Mouse (Mus musculus): ENCODE data around the gene Prps1. TPM values are rescaled to one million over a fixed set of nuclear protein-coding genes. Genes with fewer than 3 reads are reported as not detected.
"Not testable (repeated sequence)": the region's sequence is repeated elsewhere in the genome, so short reads cannot be mapped to it uniquely, and the experiment has no call there.

Prps1 gene
- polyA plus RNA-seq, 1 experiment from 2014 or later = 42.7 TPM

DNA sequence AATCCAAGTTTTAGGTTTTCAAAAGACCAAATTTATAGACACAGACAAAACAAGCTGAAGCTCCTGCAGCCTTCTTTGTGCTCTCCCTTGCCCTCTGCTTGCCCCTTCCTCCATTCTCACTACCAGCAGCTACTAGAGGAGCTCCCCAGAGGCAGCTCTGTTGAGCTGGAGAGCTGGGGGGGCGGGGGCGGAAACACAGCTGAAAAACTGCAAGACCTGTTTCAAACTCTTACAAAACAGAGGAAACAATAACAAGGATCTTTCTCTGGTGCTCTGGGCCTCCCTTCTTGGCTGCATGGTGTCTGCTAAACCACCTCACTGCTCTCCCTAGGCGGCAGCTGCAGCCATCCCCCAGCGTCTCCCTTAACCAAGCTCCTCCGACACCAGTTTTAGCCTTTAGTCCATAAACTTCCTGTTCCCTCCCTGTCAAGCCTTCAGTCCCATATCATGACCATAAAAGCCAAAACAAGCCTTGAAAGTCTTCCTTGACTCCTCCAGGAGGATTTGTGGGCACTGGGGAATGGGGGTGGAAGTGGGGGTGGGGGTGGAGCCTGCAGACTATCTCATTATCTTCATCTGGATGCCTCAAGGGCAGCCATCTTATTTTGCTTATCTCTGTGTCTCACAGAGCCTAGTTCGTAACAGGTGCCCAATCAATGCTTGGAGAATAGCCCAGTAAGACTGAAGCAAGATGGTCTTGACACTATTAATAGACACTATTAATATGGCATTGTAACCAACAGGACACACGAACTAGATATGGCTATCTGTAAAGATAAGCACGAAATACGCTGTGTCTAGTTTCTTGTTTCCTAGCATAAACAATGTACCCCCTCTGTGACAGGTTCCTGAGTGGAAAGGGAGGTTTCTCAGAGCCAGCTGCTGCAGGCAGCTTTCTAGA is 45.2 kb downstream of the Prps1 start:
- H3K27ac ChIP-seq (replicated peaks) = no peak overlapping the region
- H3K27me3 ChIP-seq = no peaks in the 10 kb centered on the region
- H3K4me3 ChIP-seq (replicated peaks) = no peak overlapping the region
- H3K9ac ChIP-seq = no peak overlapping the region
- no peak for ATAC-seq (ENCODE audit: insufficient number of reproducible peaks, low FRiP score, low TSS enrichment, low read depth)
- no peaks in the 10 kb centered on the region for H3K4me1 ChIP-seq
- no peaks in the 10 kb centered on the region for H3K36me3 ChIP-seq
- WGBS = 60% methylated on average over 9 of the region's 9 CpGs
- H3K4me2 ChIP-seq (replicated peaks) = no peak overlapping the region
- no peaks in the 10 kb centered on the region for H3K9me3 ChIP-seq (replicated peaks)

- Histone ChIP-seq H3K36me3 (no peaks in the 10 kb centered on the region), H3K4me2 (replicated peaks) (no peak overlapping the region), H3K9ac (no peak overlapping the region), H3K27ac (replicated peaks) (0 out of 2 replicates have a peak overlapping the region, but pooled peaks have one; percentile 17), H3K27me3 (no peaks in the 10 kb centered on the region; the same call in 1 of the 2 replicates), H3K4me1 (no peaks in the 10 kb centered on the region), H3K9me3 (replicated peaks) (no peaks in the 10 kb centered on the region), H3K4me3 (replicated peaks) (no peak overlapping the region)
- ATAC-seq (ENCODE audit: insufficient number of reproducible peaks, low FRiP score, low TSS enrichment, low read depth) = no peak
- 15% methylated on average over 7 of the region's 7 CpGs for WGBS
Observed at GRCm38 (mm10) chrX:140503905-140504304, 47.5 kb downstream of the Prps1 start.

- H3K4me2 ChIP-seq (replicated peaks) = no peak overlapping the region
- no peak overlapping the region for H3K4me3 ChIP-seq (replicated peaks)
- 0 out of 2 replicates have a peak, but pooled peaks cover 8% of the 10 kb centered on the region for H3K4me1 ChIP-seq
- peak; percentile 80 for ATAC-seq (ENCODE audit: insufficient number of reproducible peaks, low FRiP score, low TSS enrichment, low read depth)
- peak overlapping the region; percentile 55 for H3K27ac ChIP-seq (replicated peaks)
- H3K9ac ChIP-seq = no peak overlapping the region
- H3K27me3 ChIP-seq = no peaks in the 10 kb centered on the region; the same call in 1 of the 2 replicates
- no peaks in the 10 kb centered on the region for H3K36me3 ChIP-seq
- 38% methylated on average over 15 of the region's 15 CpGs for WGBS
- no peaks in the 10 kb centered on the region for H3K9me3 ChIP-seq (replicated peaks)
Observed at GRCm38 (mm10) chrX:140505497-140506238, 49.3 kb downstream of the Prps1 start.

DNA sequence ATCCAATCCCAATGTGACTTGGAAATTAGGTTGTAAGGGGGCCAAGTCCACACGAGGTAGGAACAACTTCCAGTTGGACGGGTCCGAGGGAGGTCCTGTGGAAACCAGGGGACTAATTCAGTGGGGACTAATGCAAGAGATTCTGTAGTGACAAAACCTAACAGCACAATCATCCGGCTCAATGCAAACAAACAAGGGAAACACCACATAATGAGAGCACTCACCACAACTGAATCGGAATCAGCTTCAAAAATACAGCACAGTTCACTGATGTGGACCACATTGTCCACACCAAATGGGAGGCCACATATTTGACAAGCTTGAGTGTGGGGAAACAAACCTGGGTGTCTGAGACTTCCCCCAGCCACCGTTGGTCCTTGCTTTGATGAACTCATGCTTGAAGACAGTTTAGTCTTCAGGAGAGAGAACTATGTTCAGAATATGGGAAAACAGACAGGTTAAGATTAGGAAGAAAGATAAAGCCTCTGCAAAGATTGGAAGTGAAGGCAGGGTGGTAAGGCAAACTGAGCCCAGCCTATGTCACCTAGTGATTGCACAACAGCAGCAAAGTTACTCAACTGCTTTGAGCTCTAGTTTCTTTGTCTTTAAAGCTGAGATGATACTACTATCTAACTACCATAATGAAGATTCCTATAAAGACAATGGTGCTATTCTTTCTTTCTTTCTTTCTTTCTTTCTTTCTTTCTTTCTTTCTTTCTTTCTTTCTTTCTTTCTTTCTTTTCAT is 50.2 kb downstream of the Prps1 start:
- Histone ChIP-seq H3K27ac (replicated peaks) (no peak overlapping the region; the same call in 1 of the 2 replicates), H3K4me2 (replicated peaks) (no peak overlapping the region), H3K4me1 (peaks cover 11% of the 10 kb centered on the region; the same call in 1 of the 2 replicates), H3K36me3 (no peaks in the 10 kb centered on the region), H3K27me3 (peaks cover 4% of the 10 kb centered on the region; the same call in 1 of the 2 replicates), H3K9me3 (replicated peaks) (no peaks in the 10 kb centered on the region), H3K9ac (no peak overlapping the region), H3K4me3 (replicated peaks) (no peak overlapping the region)
- no peak for ATAC-seq (ENCODE audit: insufficient number of reproducible peaks, low FRiP score, low TSS enrichment, low read depth)
- WGBS = 65% methylated on average over 6 of the region's 6 CpGs

GRCm38 (mm10) chrX:140507377-140507776 is 51.0 kb downstream of the Prps1 start:
- Histone ChIP-seq H3K9me3 (replicated peaks) (no peaks in the 10 kb centered on the region), H3K9ac (no peak overlapping the region), H3K27me3 (peaks cover 8% of the 10 kb centered on the region), H3K36me3 (no peaks in the 10 kb centered on the region), H3K4me2 (replicated peaks) (no peak overlapping the region), H3K4me1 (peaks cover 15% of the 10 kb centered on the region; the same call in 1 of the 2 replicates), H3K4me3 (replicated peaks) (no peak overlapping the region), H3K27ac (replicated peaks) (no peak overlapping the region)
- 71% methylated on average over 1 of the region's 1 CpGs for WGBS
- ATAC-seq (ENCODE audit: insufficient number of reproducible peaks, low FRiP score, low TSS enrichment, low read depth) = no peak

GRCm38 (mm10) chrX:140508791-140509190 is 52.4 kb downstream of the Prps1 start:
- WGBS = 77% methylated on average over 4 of the region's 4 CpGs
- not testable (repeated sequence) for H3K9ac ChIP-seq; H3K9me3 ChIP-seq (replicated peaks); H3K27ac ChIP-seq (replicated peaks); H3K36me3 ChIP-seq; ATAC-seq (ENCODE audit: insufficient number of reproducible peaks, low FRiP score, low TSS enrichment, low read depth); H3K4me2 ChIP-seq (replicated peaks); H3K4me3 ChIP-seq (replicated peaks)
- H3K27me3 ChIP-seq = peaks cover 13% of the 10 kb centered on the region
- H3K4me1 ChIP-seq = peaks cover 15% of the 10 kb centered on the region; the same call in 1 of the 2 replicates

DNA sequence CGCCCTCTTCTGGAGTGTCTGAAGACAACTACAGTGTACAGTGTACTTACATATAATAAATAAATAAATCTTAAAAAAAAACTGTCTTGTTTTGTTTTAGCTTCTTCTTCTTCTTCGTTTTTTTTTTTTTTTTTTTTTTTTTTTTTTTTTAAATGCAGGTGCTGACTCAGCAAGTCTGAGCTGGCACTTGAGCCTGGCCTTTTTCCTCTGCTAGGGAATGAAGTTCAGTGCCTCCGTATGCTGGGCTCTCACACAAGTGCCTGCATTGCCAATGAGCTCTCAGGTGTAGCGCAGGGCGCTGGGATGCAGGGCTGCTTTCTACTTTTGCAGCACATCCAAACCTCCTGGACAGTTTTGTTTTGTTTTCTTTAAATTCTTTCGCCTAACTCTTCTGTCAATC is 53.4 kb downstream of the Prps1 start:
- no peak for ATAC-seq (ENCODE audit: insufficient number of reproducible peaks, low FRiP score, low TSS enrichment, low read depth)
- Histone ChIP-seq H3K27ac (replicated peaks) (peak overlapping the region; percentile 73), H3K9ac (no peak overlapping the region), H3K9me3 (replicated peaks) (no peaks in the 10 kb centered on the region), H3K4me3 (replicated peaks) (no peak overlapping the region), H3K4me1 (peaks cover 15% of the 10 kb centered on the region; the same call in 1 of the 2 replicates), H3K4me2 (replicated peaks) (no peak overlapping the region), H3K27me3 (peaks cover 13% of the 10 kb centered on the region), H3K36me3 (no peaks in the 10 kb centered on the region)
- WGBS = 48% methylated on average over 6 of the region's 6 CpGs

DNA sequence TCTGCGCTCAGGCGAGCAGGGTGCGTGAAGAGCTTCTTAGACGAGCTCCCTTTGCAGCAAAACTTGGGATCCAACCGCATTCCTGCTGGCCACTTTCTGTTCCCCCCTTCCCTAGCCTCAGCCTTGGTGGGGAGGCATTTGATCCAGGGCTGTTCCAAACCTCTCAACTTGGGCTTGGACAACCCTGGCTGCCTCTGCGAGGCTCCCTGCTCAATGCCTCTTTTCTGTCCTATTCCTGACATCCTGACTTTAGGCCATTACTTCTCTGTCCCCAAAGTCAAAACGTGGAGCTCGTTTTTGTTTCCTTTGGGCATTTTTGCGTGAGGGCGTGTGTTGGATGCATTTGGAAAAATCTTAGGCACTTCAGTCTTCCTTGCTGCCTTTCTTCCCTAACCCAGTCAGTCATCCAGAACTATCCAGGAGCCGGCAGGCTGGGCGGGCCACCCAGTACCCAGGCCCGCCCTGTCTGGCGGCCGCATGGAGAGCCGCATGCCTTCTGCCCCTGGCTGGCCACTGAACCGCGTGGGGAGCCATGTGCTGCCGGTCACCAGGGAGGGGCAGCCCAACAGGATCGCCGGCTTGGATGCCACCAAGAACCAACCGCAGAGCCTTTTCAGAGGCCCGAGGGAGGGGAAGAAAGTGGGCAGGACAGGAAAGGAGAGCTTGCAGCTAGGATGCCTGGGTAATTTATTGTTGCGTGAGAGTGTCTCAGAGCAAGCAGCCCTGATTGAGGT is 54.5 kb downstream of the Prps1 start:
- no peaks in the 10 kb centered on the region for H3K9me3 ChIP-seq (replicated peaks)
- ATAC-seq (ENCODE audit: insufficient number of reproducible peaks, low FRiP score, low TSS enrichment, low read depth) = peak; percentile 84
- 28% methylated on average over 24 of the region's 24 CpGs for WGBS
- H3K27ac ChIP-seq (replicated peaks) = peak overlapping the region; percentile 73
- H3K36me3 ChIP-seq = no peaks in the 10 kb centered on the region
- peak overlapping the region; percentile 44 for H3K4me2 ChIP-seq (replicated peaks)
- H3K9ac ChIP-seq = no peak overlapping the region
- peaks cover 15% of the 10 kb centered on the region; the same call in 1 of the 2 replicates for H3K4me1 ChIP-seq
- H3K27me3 ChIP-seq = peaks cover 13% of the 10 kb centered on the region
- peak overlapping the region; percentile 28 for H3K4me3 ChIP-seq (replicated peaks)

- peaks cover 13% of the 10 kb centered on the region for H3K27me3 ChIP-seq
- WGBS = 62% methylated on average over 7 of the region's 7 CpGs
- H3K9ac ChIP-seq = no peak overlapping the region
- H3K4me2 ChIP-seq (replicated peaks) = peak overlapping the region; percentile 44; the same call in 1 of the 2 replicates
- peaks cover 15% of the 10 kb centered on the region; the same call in 1 of the 2 replicates for H3K4me1 ChIP-seq
- no peaks in the 10 kb centered on the region for H3K9me3 ChIP-seq (replicated peaks)
- H3K27ac ChIP-seq (replicated peaks) = peak overlapping the region; percentile 73
- H3K4me3 ChIP-seq (replicated peaks) = no peak overlapping the region
- no peak for ATAC-seq (ENCODE audit: insufficient number of reproducible peaks, low FRiP score, low TSS enrichment, low read depth)
- no peaks in the 10 kb centered on the region for H3K36me3 ChIP-seq
Observed at GRCm38 (mm10) chrX:140511687-140512651, 55.6 kb downstream of the Prps1 start.
